Mouse (Mus musculus) embryonic facial prominence, embryonic 14.5 days (tissue): ENCODE results near the gene Tcl1b5. TPM values are rescaled to one million over a fixed set of nuclear protein-coding genes. Genes with fewer than 3 reads are reported as not detected.
"Not testable (repeated sequence)": the region's sequence is repeated elsewhere in the genome, so short reads cannot be mapped to it uniquely, and the experiment has no call there.

Experiments
- ATAC-seq: fragments of 200-750 bp; cut with Nextera tagmentation; 2 replicates; pipeline ENCODE4 v1.8.0; 2017; ENCODE audit warnings: low read depth, moderate number of reproducible peaks, moderate TSS enrichment
- DNase-seq: peaks from one replicate; pipeline ENCODE4 v3.0.0-alpha.2; 2015; ENCODE audit warnings: low spot score
- H3K27ac ChIP-seq: fragments of 300-500 bp; sonication (generic); replicated peaks from 2 replicates; pipeline ENCODE4 v1.5.1; 2014; ENCODE audit warnings: low read depth, mild to moderate bottlenecking, low read length, moderate library complexity
- H3K27me3 ChIP-seq: fragments of 300-500 bp; sonication (generic); replicated peaks from 2 replicates; pipeline ENCODE4 v1.6.1; 2014; ENCODE audit warnings: low read length; ENCODE audit not compliant: control insufficient read depth, insufficient read depth
- H3K36me3 ChIP-seq: fragments of 300-500 bp; sonication (generic); 2 replicates; pipeline ENCODE4 v1.6.1; 2014; ENCODE audit warnings: low read length, mixed read lengths; ENCODE audit not compliant: control insufficient read depth, insufficient read depth
- H3K4me1 ChIP-seq: fragments of 300-500 bp; sonication (generic); 2 replicates; pipeline ENCODE4 v1.6.1; 2014; ENCODE audit warnings: antibody characterized with exemption, low read length; ENCODE audit not compliant: control insufficient read depth, insufficient read depth
- H3K4me2 ChIP-seq: fragments of 300-500 bp; sonication (generic); 2 replicates; pipeline ENCODE4 v1.6.1; 2014; ENCODE audit warnings: low read depth, mild to moderate bottlenecking, low read length, moderate library complexity, mixed read lengths
- H3K4me3 ChIP-seq: fragments of 300-500 bp; sonication (generic); 2 replicates; pipeline ENCODE4 v1.5.1; 2014; ENCODE audit warnings: low read depth, mild to moderate bottlenecking, low read length
- H3K9ac ChIP-seq: fragments of 300-500 bp; sonication (generic); 2 replicates; pipeline ENCODE4 v1.6.1; 2014; ENCODE audit warnings: low read depth, mild to moderate bottlenecking, low read length, moderate library complexity, mixed read lengths
- H3K9me3 ChIP-seq: fragments of 300-500 bp; sonication (generic); 2 replicates; pipeline ENCODE4 v1.6.1; 2016; ENCODE audit warnings: low read length; ENCODE audit not compliant: control insufficient read depth
- WGBS: fragments of 180-500 bp; shearing (Covaris S2); extraction: QIAGEN DNeasy Blood & Tissue Kit; methylation state at CpG from one replicate; pipeline ENCODE4 v1.1.7; 2014; 5-methylcytosine and 5-hydroxymethylcytosine counted together
- polyA plus RNA-seq: library from polyadenylated mRNA; unstranded; fragments of >200 nt; fragmentation: Nextera tagmentation; extraction: Ambion mirVana; gene quantifications from 2 replicates; pipeline ENCODE4 v1.2.1, GENCODE M21; 2014

The Tcl1b5 gene
- polyA plus RNA-seq = not detected in 2 replicates

- ATAC-seq = not testable (repeated sequence)
- 58% methylated on average over 3 of the region's 3 CpGs for WGBS
Measured at GRCm38 (mm10) chr12:105176044-105176443, at the start of gene Tcl1b5. TSS of gene Tcl1b5 (plus strand) at chr12:105176344.

GRCm38 (mm10) chr12:105126516-105126915, 49.6 kb upstream of the Tcl1b5 start:
- Histone ChIP-seq H3K27me3 (no peaks in the 10 kb centered on the region), H3K27ac (no peak overlapping the region), H3K9me3 (no peaks in the 10 kb centered on the region), H3K4me2 (no peak overlapping the region), H3K4me1 (no peaks in the 10 kb centered on the region), H3K36me3 (no peaks in the 10 kb centered on the region), H3K9ac (no peak overlapping the region), H3K4me3 (no peak overlapping the region)
- DNase-seq (no peak), ATAC-seq (no peak)
- WGBS = 40% methylated on average over 4 of the region's 4 CpGs

More at GRCm38 (mm10) chr12:105176044-105176443, at the start of gene Tcl1b5:
- not testable (repeated sequence) for DNase-seq, H3K27me3 ChIP-seq, H3K4me3 ChIP-seq, H3K4me1 ChIP-seq, H3K9ac ChIP-seq, H3K27ac ChIP-seq, H3K4me2 ChIP-seq, H3K36me3 ChIP-seq, H3K9me3 ChIP-seq

- 88% methylated on average over 2 of the region's 2 CpGs for WGBS
- no peak overlapping the region for H3K27ac ChIP-seq
- H3K4me3 ChIP-seq = no peak overlapping the region
- H3K27me3 ChIP-seq = no peaks in the 10 kb centered on the region
- H3K36me3 ChIP-seq = no peaks in the 10 kb centered on the region
- H3K9ac ChIP-seq = no peak overlapping the region
- H3K9me3 ChIP-seq = no peaks in the 10 kb centered on the region
- H3K4me1 ChIP-seq = no peaks in the 10 kb centered on the region
- no peak for DNase-seq
- H3K4me2 ChIP-seq = no peak overlapping the region
- ATAC-seq = no peak
Measured at GRCm38 (mm10) chr12:105127607-105128006, 48.5 kb upstream of the Tcl1b5 start.

- not testable (repeated sequence) for H3K4me2 ChIP-seq, DNase-seq
Measured at GRCm38 (mm10) chr12:105129494-105130205, 46.5 kb upstream of the Tcl1b5 start.

GRCm38 (mm10) chr12:105134167-105134566, 42.0 kb upstream of the Tcl1b5 start:
- H3K27ac ChIP-seq, H3K4me3 ChIP-seq, H3K36me3 ChIP-seq, H3K4me1 ChIP-seq, H3K27me3 ChIP-seq, ATAC-seq, H3K4me2 ChIP-seq, H3K9ac ChIP-seq, H3K9me3 ChIP-seq, DNase-seq: not testable (repeated sequence)
- 67% methylated on average over 2 of the region's 2 CpGs for WGBS

More at GRCm38 (mm10) chr12:105129494-105130205, 46.5 kb upstream of the Tcl1b5 start:
- H3K27me3 ChIP-seq, H3K4me1 ChIP-seq, H3K9ac ChIP-seq, H3K27ac ChIP-seq, ATAC-seq, H3K36me3 ChIP-seq, H3K4me3 ChIP-seq, H3K9me3 ChIP-seq: not testable (repeated sequence)
- 64% methylated on average over 3 of the region's 3 CpGs for WGBS

- H3K27me3 ChIP-seq, DNase-seq: not testable (repeated sequence)
- WGBS = 69% methylated on average over 4 of the region's 4 CpGs
Measured at GRCm38 (mm10) chr12:105134826-105135225, 41.3 kb upstream of the Tcl1b5 start.

GRCm38 (mm10) chr12:105137729-105138128, 38.4 kb upstream of the Tcl1b5 start:
- not testable (repeated sequence) for H3K27ac ChIP-seq, H3K4me2 ChIP-seq, DNase-seq, H3K4me3 ChIP-seq, ATAC-seq, H3K36me3 ChIP-seq, H3K9ac ChIP-seq, H3K4me1 ChIP-seq, H3K27me3 ChIP-seq, H3K9me3 ChIP-seq
- WGBS = 72% methylated on average over 1 of the region's 1 CpGs

More at GRCm38 (mm10) chr12:105134826-105135225, 41.3 kb upstream of the Tcl1b5 start:
- H3K27ac ChIP-seq, H3K4me3 ChIP-seq, ATAC-seq, H3K4me1 ChIP-seq, H3K9me3 ChIP-seq, H3K36me3 ChIP-seq, H3K4me2 ChIP-seq, H3K9ac ChIP-seq: not testable (repeated sequence)

GRCm38 (mm10) chr12:105143096-105143495, 33.0 kb upstream of the Tcl1b5 start:
- Histone ChIP-seq H3K4me1 (no peaks in the 10 kb centered on the region), H3K27me3 (no peaks in the 10 kb centered on the region), H3K27ac (no peak overlapping the region), H3K9ac (no peak overlapping the region), H3K4me2 (no peak overlapping the region), H3K4me3 (no peak overlapping the region), H3K36me3 (no peaks in the 10 kb centered on the region), H3K9me3 (no peaks in the 10 kb centered on the region)
- WGBS = 95% methylated on average over 3 of the region's 3 CpGs
- no peak for DNase-seq
- ATAC-seq = no peak

- H3K9ac ChIP-seq, H3K4me3 ChIP-seq, H3K36me3 ChIP-seq, ATAC-seq, DNase-seq, H3K27me3 ChIP-seq, H3K9me3 ChIP-seq, H3K4me1 ChIP-seq, H3K4me2 ChIP-seq, H3K27ac ChIP-seq: not testable (repeated sequence)
- WGBS = 14% methylated on average over 1 of the region's 1 CpGs
Measured at GRCm38 (mm10) chr12:105144928-105145327, 31.2 kb upstream of the Tcl1b5 start.
